Comparison of ENCODE assay signal across 10 mouse cellular contexts in the genomic region with DNA sequence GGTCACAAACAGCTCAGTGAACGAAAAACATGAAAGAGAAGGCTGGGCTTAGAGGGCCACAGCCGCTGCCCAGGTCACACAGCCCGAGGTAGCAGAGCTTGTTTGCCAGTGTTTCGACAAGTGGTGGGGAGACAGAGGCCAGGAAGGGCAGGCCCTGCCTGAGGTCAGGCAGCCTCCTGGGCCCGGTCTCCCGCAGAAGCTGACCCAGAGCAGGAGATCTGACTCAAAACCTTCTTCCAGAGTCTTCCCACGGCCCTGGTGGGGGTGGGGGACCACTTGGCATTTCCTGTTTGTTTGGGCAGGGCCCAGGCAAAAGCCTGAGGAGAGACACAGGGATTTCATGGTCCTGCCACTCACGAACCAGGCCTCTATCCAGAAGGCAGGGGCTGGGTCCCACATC. TPM values are rescaled to one million over a fixed set of nuclear protein-coding genes. Genes with fewer than 3 reads are reported as not detected.
DNase-seq lines count a peak whose midpoint lies in the region; ATAC-seq and TF ChIP-seq lines count a peak whose summit lies in the region.
"Had no signal": no experiment of that assay in that cellular context is flagged by ENCODE, and none has a peak within 500 bp of the region (broad histone marks: within the 10 kb centered on the region; RNA-seq: fewer than 3 reads in every experiment).

No protein-coding gene starts in this region.

- TF ChIP-seq EP300 in liver, postnatal 0 days (IDR thresholded peaks at IDR 0.05; ENCODE audit: low read depth): 0 out of 2 replicates have a peak, but pooled peaks have one; percentile 8

- H3K27ac ChIP-seq in brown adipose tissue, adult 24 weeks (replicated peaks; ENCODE audit: low read depth, low read length): peak overlapping the region; percentile 69
- H3K27ac ChIP-seq in intestine, embryonic 16.5 days (ENCODE audit: low read length): peak overlapping the region; percentile 35
- peak overlapping the region; percentile 70 for H3K27ac ChIP-seq in liver, postnatal 0 days (ENCODE audit: low read depth)
- no peak overlapping the region for H3K27ac ChIP-seq in cerebellum, adult 2 months (ENCODE audit: insufficient read depth, low read length)
- H3K27ac ChIP-seq: neural tube, embryonic 13.5 days had no signal

- DNase-seq in adrenal gland, adult 2 months: peak; percentile 74
- DNase-seq in adrenal gland, postnatal 25 days: no peak
- peak; percentile 42 for DNase-seq in liver, postnatal 0 days
- DNase-seq in cerebellum, adult 2 months: no peak
- DNase-seq in ovary, adult 18-20 months (ENCODE audit: low spot score): no peak

- no peak for TF ChIP-seq POLR2A in cerebellum, adult 2 months (IDR thresholded peaks at IDR 0.05; ENCODE audit: borderline replicate concordance, insufficient read depth, low read length)

- H3K4me1 ChIP-seq in brown adipose tissue, adult 24 weeks (ENCODE audit: control insufficient read depth, insufficient read depth, insufficient read length, low read length): peaks cover 9% of the 10 kb centered on the region
- H3K4me1 ChIP-seq in intestine, embryonic 16.5 days (ENCODE audit: control insufficient read depth, insufficient read depth, low read length): peaks cover 32% of the 10 kb centered on the region
- peaks cover 26% of the 10 kb centered on the region for H3K4me1 ChIP-seq in liver, postnatal 0 days (ENCODE audit: insufficient read depth)
- no peaks in the 10 kb centered on the region for H3K4me1 ChIP-seq in cerebellum, adult 2 months (ENCODE audit: control insufficient read depth, insufficient read depth, low read length)

- H3K36me3 ChIP-seq in intestine, embryonic 16.5 days (ENCODE audit: control insufficient read depth, insufficient read depth, low read length): no peaks in the 10 kb centered on the region
- no peaks in the 10 kb centered on the region for H3K36me3 ChIP-seq in liver, postnatal 0 days (replicated peaks; ENCODE audit: insufficient read depth, low read length)
- H3K36me3 ChIP-seq: neural tube, embryonic 13.5 days had no signal

- no peak overlapping the region for H3K4me2 ChIP-seq in intestine, embryonic 16.5 days (ENCODE audit: low read depth, low read length)
- H3K4me2 ChIP-seq in liver, postnatal 0 days (ENCODE audit: low read depth, low read length): no peak overlapping the region
- H3K4me2 ChIP-seq: neural tube, embryonic 13.5 days had no signal

- TF ChIP-seq CTCF in liver, postnatal 0 days (IDR thresholded peaks at IDR 0.05; ENCODE audit: low read depth): no peak
- TF ChIP-seq CTCF in cerebellum, adult 2 months (IDR thresholded peaks at IDR 0.05; ENCODE audit: borderline replicate concordance, insufficient read depth, low read depth, low read length): no peak

- H3K9ac ChIP-seq in intestine, embryonic 16.5 days (ENCODE audit: low read depth, low read length): peak overlapping the region; percentile 49
- peak overlapping the region; percentile 44; the same call in 1 of the 2 replicates for H3K9ac ChIP-seq in liver, postnatal 0 days (replicated peaks)
- H3K9ac ChIP-seq: neural tube, embryonic 13.5 days had no signal

- no peaks in the 10 kb centered on the region for H3K27me3 ChIP-seq in intestine, embryonic 16.5 days (replicated peaks; ENCODE audit: control insufficient read depth, insufficient read depth, low read length)
- H3K27me3 ChIP-seq in liver, postnatal 0 days (ENCODE audit: insufficient read depth, low read length): no peaks in the 10 kb centered on the region
- H3K27me3 ChIP-seq in cerebellum, adult 2 months (ENCODE audit: control insufficient read depth, insufficient read depth, low read length): no peaks in the 10 kb centered on the region
- H3K27me3 ChIP-seq: neural tube, embryonic 13.5 days had no signal

- ATAC-seq in intestine, embryonic 16.5 days: no peak
- ATAC-seq in liver, postnatal 0 days: no peak
- no peak for ATAC-seq in granulocyte monocyte progenitor cell, adult 5-6 weeks (replicated peaks; ENCODE audit: poor library complexity, severe bottlenecking)

- no peak overlapping the region for H3K4me3 ChIP-seq in brown adipose tissue, adult 24 weeks (ENCODE audit: insufficient read depth, low read depth, low read length)
- H3K4me3 ChIP-seq in intestine, embryonic 16.5 days (ENCODE audit: low read length): no peak overlapping the region
- H3K4me3 ChIP-seq in liver, postnatal 0 days (ENCODE audit: low read depth, low read length): no peak overlapping the region
- no peak overlapping the region for H3K4me3 ChIP-seq in cerebellum, adult 2 months (replicated peaks; ENCODE audit: insufficient read depth, low read depth, low read length)
- H3K4me3 ChIP-seq: neural tube, embryonic 13.5 days had no signal

- WGBS in intestine, embryonic 16.5 days: 33% methylated on average over 8 of the region's 8 CpGs
- 58% methylated on average over 7 of the region's 8 CpGs for WGBS in liver, postnatal 0 days (ENCODE audit: insufficient replicate concordance)
- WGBS in cerebellum, adult 2 months: 64% methylated on average over 8 of the region's 8 CpGs

- no peaks in the 10 kb centered on the region for H3K9me3 ChIP-seq in intestine, embryonic 16.5 days (ENCODE audit: control insufficient read depth, low read length)
- H3K9me3 ChIP-seq in liver, postnatal 0 days (ENCODE audit: low read length): no peaks in the 10 kb centered on the region
- H3K9me3 ChIP-seq: neural tube, embryonic 13.5 days had no signal

RNA-seq across cellular contexts. Expression of gene Ube2v1, which starts 45.9 kb away (rescaled TPM):
- 100 to 1,000 TPM; 191 to 208 TPM for total RNA-seq in adrenal gland, adult 2 months (2021)
- polyA plus RNA-seq in adrenal gland, adult 2 months (2012; rRNA removed): 94.4 and 133 TPM in 2 replicates
- 187 and 190 TPM in 2 replicates for total RNA-seq in adrenal gland, postnatal 25 days (2021)
- 113 and 141 TPM in 2 replicates for polyA plus RNA-seq in brown adipose tissue, adult 24 weeks (2012; ENCODE audit: insufficient read depth, insufficient read length, missing spikeins)
- 273 and 293 TPM in 2 replicates for polyA plus RNA-seq in intestine, embryonic 16.5 days (2015; fragmentation: Nextera tagmentation; extraction: Ambion mirVana)
- 122 TPM in 2 replicates for polyA plus RNA-seq in liver, postnatal 0 days (2015; fragmentation: Nextera tagmentation; extraction: Ambion mirVana)
- 112 and 155 TPM in 2 replicates for total RNA-seq in granulocyte monocyte progenitor cell, adult 5-6 weeks (2014; fragmentation: Nextera tagmentation)
- 49.7 and 50.5 TPM in 2 replicates for total RNA-seq in granulocyte monocyte progenitor cell, adult 5-6 weeks (2017)
- 195 and 219 TPM in 2 replicates for polyA plus RNA-seq in cerebellum, adult 2 months (2012; rRNA removed)

RNA-seq across cellular contexts. Expression of gene Snai1, which starts 48.0 kb away (rescaled TPM):
- total RNA-seq in adrenal gland, adult 2 months (2021): 10 to 100 TPM in 1 of 2 experiments, 1 to 10 TPM in 1; 6.7 to 10.1 TPM
- 45.2 and 45.3 TPM in 2 replicates for polyA plus RNA-seq in adrenal gland, adult 2 months (2012; rRNA removed)
- total RNA-seq in adrenal gland, postnatal 25 days (2021): 12.8 and 13.0 TPM in 2 replicates
- polyA plus RNA-seq in brown adipose tissue, adult 24 weeks (2012; ENCODE audit: insufficient read depth, insufficient read length, missing spikeins): 1.6 TPM in 1 of 2 replicates, not detected in the other
- polyA plus RNA-seq in intestine, embryonic 16.5 days (2015; fragmentation: Nextera tagmentation; extraction: Ambion mirVana): 15.6 TPM in 2 replicates
- polyA plus RNA-seq in liver, postnatal 0 days (2015; fragmentation: Nextera tagmentation; extraction: Ambion mirVana): 1.6 and 2.3 TPM in 2 replicates
- not detected in 2 replicates for total RNA-seq in granulocyte monocyte progenitor cell, adult 5-6 weeks (2014; fragmentation: Nextera tagmentation)
- total RNA-seq in granulocyte monocyte progenitor cell, adult 5-6 weeks (2017): not detected in 2 replicates
- 1.1 and 1.9 TPM in 2 replicates for polyA plus RNA-seq in cerebellum, adult 2 months (2012; rRNA removed)
- total RNA-seq: common myeloid progenitor, adult 5-6 weeks had no signal

Comparison
In these comparisons a context has a peak if more than half of its experiments do, and no peak if none do; other contexts are left out.
1. DNase-seq: peak in adrenal gland, adult 2 months (single experiment) and liver, postnatal 0 days (single experiment); none in adrenal gland, postnatal 25 days (single experiment), cerebellum, adult 2 months (0 of 2) and ovary, adult 18-20 months (single experiment).